Mouse (Mus musculus) hindbrain, embryonic 11.5 days (tissue): ENCODE measurements around the gene Tmem79. TPM values are rescaled to one million over a fixed set of nuclear protein-coding genes. Genes with fewer than 3 reads are reported as not detected.
"Not testable (repeated sequence)": the region's sequence is repeated elsewhere in the genome, so short reads cannot be mapped to it uniquely, and the experiment has no call there.

Experiments used
- ATAC-seq: fragments of 200-750 bp; cut with Nextera tagmentation; 2 replicates; pipeline ENCODE4 v1.8.0; 2017; ENCODE audit warnings: mild to moderate bottlenecking, moderate TSS enrichment, moderate library complexity; ENCODE audit not compliant: low FRiP score
- DNase-seq: peaks from one replicate; pipeline ENCODE4 v3.0.0-alpha.2; 2015; ENCODE audit warnings: low spot score
- H3K27ac ChIP-seq: fragments of 300-500 bp; sonication (generic); 2 replicates; pipeline ENCODE4 v1.5.1; 2014; ENCODE audit warnings: mild to moderate bottlenecking, low read depth, low read length
- H3K27me3 ChIP-seq: fragments of 300-500 bp; sonication (generic); 2 replicates; pipeline ENCODE4 v1.6.1; 2014; ENCODE audit warnings: mild to moderate bottlenecking, low read length, moderate library complexity, mixed read lengths; ENCODE audit not compliant: control insufficient read depth, insufficient read depth
- H3K36me3 ChIP-seq: fragments of 300-500 bp; sonication (generic); 2 replicates; pipeline ENCODE4 v1.6.1; 2014; ENCODE audit warnings: mild to moderate bottlenecking, low read length, moderate library complexity, mixed read lengths; ENCODE audit not compliant: control insufficient read depth, insufficient read depth
- H3K4me1 ChIP-seq: fragments of 300-500 bp; sonication (generic); replicated peaks from 2 replicates; pipeline ENCODE4 v1.6.1; 2014; ENCODE audit warnings: low read length, mixed read lengths; ENCODE audit not compliant: control insufficient read depth, insufficient read depth
- H3K4me2 ChIP-seq: fragments of 300-500 bp; sonication (generic); replicated peaks from 2 replicates; pipeline ENCODE4 v1.6.1; 2014; ENCODE audit warnings: mild to moderate bottlenecking, low read depth, low read length
- H3K4me3 ChIP-seq: fragments of 300-500 bp; sonication (generic); 2 replicates; pipeline ENCODE4 v1.5.1; 2014; ENCODE audit warnings: low read depth, low read length
- H3K9ac ChIP-seq: fragments of 300-500 bp; sonication (generic); 2 replicates; pipeline ENCODE4 v1.6.1; 2014; ENCODE audit warnings: low read depth, low read length
- H3K9me3 ChIP-seq: fragments of 300-500 bp; sonication (generic); 2 replicates; pipeline ENCODE4 v1.6.1; 2016; ENCODE audit warnings: low read length; ENCODE audit not compliant: control insufficient read depth
- WGBS: fragments of 180-500 bp; shearing (Covaris S2); extraction: QIAGEN DNeasy Blood & Tissue Kit; methylation state at CpG from one replicate; pipeline ENCODE4 v1.1.7; 2014; 5-methylcytosine and 5-hydroxymethylcytosine counted together
- polyA plus RNA-seq: library from polyadenylated mRNA; unstranded; fragments of >200 nt; fragmentation: Nextera tagmentation; extraction: Ambion mirVana; gene quantifications from 2 replicates; pipeline ENCODE4 v1.2.1, GENCODE M21; 2014

Tmem79 gene
- polyA plus RNA-seq: 1.7 TPM in 2 replicates

DNA sequence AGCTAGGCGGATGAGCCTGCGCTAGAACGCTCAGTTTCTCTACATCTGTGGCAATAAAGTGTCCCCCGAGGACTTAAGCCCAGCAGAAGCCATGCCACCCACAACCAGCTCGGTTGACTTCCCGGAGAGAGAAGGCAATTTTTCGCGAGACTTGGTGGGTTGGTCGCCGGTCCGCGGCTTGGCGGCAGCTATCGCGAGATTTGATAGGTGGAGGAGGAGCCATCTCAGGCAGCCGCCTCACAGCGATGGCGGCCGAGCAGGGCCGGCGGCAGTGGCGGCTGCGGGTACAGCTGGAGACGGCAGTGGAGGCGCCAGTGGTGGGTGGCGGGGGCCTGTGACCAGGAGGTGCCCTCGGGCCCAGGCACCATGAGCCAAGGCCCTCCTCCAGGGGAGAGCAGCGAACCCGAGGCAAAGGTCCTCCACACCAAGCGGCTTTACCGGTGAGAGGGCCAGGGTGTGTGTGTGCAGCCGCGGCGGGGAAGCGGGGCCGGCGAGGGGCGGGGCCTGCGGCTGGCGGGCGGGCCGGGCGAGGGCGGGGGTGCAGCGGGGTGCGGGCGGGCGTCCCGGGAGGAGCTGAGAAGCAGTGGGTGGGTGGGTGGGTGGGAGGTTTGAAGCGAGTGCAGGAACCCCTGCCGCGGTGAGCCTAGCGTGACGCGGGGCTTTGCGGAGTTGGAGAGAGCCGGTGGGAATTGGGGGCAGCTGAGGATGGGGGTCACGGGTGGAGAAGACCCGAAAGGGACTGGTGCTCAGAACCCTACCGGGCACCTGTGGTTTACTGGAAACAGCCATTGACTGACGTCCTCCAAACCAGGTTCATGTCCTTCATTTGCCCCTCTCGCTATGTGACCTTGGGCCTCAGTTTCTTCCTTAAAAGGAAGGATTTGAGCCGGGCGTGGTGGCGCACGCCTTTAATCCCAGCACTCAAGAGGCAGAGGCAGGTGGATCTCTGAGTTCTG lies at the start of gene Tmem79, which contains the start of gene Smg5:
Gene Tmem79, minus strand, starts transcription at position 91 of the 956 bp plus-strand sequence.
Gene Smg5, plus strand, starts transcription at position 203 of the 956 bp plus-strand sequence.
- H3K27ac ChIP-seq: peak within 1 kb of the TSS; percentile 87
- H3K27me3 ChIP-seq: no peaks in the 10 kb centered on the region
- peak within 1 kb of the TSS; percentile 82 for H3K4me3 ChIP-seq
- peaks cover 8% of the 10 kb centered on the region; the same call in 1 of the 2 replicates for H3K4me1 ChIP-seq
- H3K9ac ChIP-seq: peak within 1 kb of the TSS; percentile 94
- no peaks in the 10 kb centered on the region for H3K36me3 ChIP-seq
- peak within 1 kb of the TSS; percentile 53 for H3K4me2 ChIP-seq
- no peaks in the 10 kb centered on the region for H3K9me3 ChIP-seq
- 3% methylated on average over 58 of the region's 66 CpGs for WGBS
- peak; percentile 92 for ATAC-seq
- DNase-seq: peak; percentile 95

GRCm38 (mm10) chr3:88384364-88384763 lies 48.4 kb upstream of the Tmem79 start, which contains the start of gene Bglap:
Gene Bglap, minus strand, starts transcription at chr3:88384464.
- WGBS: 84% methylated on average over 5 of the region's 5 CpGs
- Histone ChIP-seq H3K4me3 (no peak within 1 kb of the TSS), H3K36me3 (no peaks in the 10 kb centered on the region), H3K9me3 (no peaks in the 10 kb centered on the region), H3K4me1 (no peaks in the 10 kb centered on the region), H3K9ac (no peak within 1 kb of the TSS), H3K4me2 (no peak within 1 kb of the TSS), H3K27me3 (no peaks in the 10 kb centered on the region), H3K27ac (no peak within 1 kb of the TSS)
- no peak for DNase-seq
- no peak for ATAC-seq

- ATAC-seq: 0 out of 2 replicates have a peak, but pooled peaks have one; percentile 26
- not testable (repeated sequence) for H3K4me2 ChIP-seq
- WGBS: 36% methylated on average over 1 of the region's 7 CpGs
These were observed 46.4 kb upstream of the Tmem79 start for GRCm38 (mm10) chr3:88382383-88382782.

GRCm38 (mm10) chr3:88381389-88382315 lies 45.7 kb upstream of the Tmem79 start:
- Histone ChIP-seq H3K9ac (peak overlapping the region; percentile 34), H3K4me2 (peak overlapping the region; percentile 35), H3K4me3 (0 out of 2 replicates have a peak overlapping the region, but pooled peaks have one; percentile 16)
- not testable (repeated sequence) for H3K27me3 ChIP-seq, H3K36me3 ChIP-seq, H3K4me1 ChIP-seq, H3K9me3 ChIP-seq, H3K27ac ChIP-seq
- DNase-seq (peak; percentile 79), ATAC-seq (peak; percentile 91)
- 7% methylated on average over 17 of the region's 22 CpGs for WGBS

More at GRCm38 (mm10) chr3:88382383-88382782, 46.4 kb upstream of the Tmem79 start:
- H3K4me1 ChIP-seq, H3K36me3 ChIP-seq, H3K27me3 ChIP-seq, H3K9ac ChIP-seq, H3K4me3 ChIP-seq, H3K27ac ChIP-seq, DNase-seq, H3K9me3 ChIP-seq: not testable (repeated sequence)

GRCm38 (mm10) chr3:88378599-88378998 lies 42.7 kb upstream of the Tmem79 start, which contains the start of gene Bglap2:
Gene Bglap2, minus strand, starts transcription at chr3:88378699.
- not testable (repeated sequence) for H3K4me3 ChIP-seq, H3K36me3 ChIP-seq, H3K27me3 ChIP-seq, H3K9me3 ChIP-seq, DNase-seq, H3K4me1 ChIP-seq, ATAC-seq, H3K4me2 ChIP-seq, H3K27ac ChIP-seq, H3K9ac ChIP-seq
- WGBS: 79% methylated on average over 4 of the region's 5 CpGs

- not testable (repeated sequence) for H3K4me3 ChIP-seq, H3K9me3 ChIP-seq, H3K27me3 ChIP-seq, H3K36me3 ChIP-seq, H3K9ac ChIP-seq, H3K4me1 ChIP-seq, DNase-seq, H3K4me2 ChIP-seq
- WGBS: 16% methylated on average over 5 of the region's 7 CpGs
- 0 out of 2 replicates have a peak overlapping the region, but pooled peaks have one; percentile 51 for H3K27ac ChIP-seq
- ATAC-seq: 0 out of 2 replicates have a peak, but pooled peaks have one; percentile 28
These were observed 40.7 kb upstream of the Tmem79 start for GRCm38 (mm10) chr3:88376644-88377043.

- ATAC-seq (peak; percentile 90), DNase-seq (peak; percentile 67)
- not testable (repeated sequence) for H3K4me3 ChIP-seq, H3K36me3 ChIP-seq, H3K4me1 ChIP-seq, H3K9me3 ChIP-seq, H3K27me3 ChIP-seq
- 0 out of 2 replicates have a peak overlapping the region, but pooled peaks have one; percentile 51 for H3K27ac ChIP-seq
- H3K9ac ChIP-seq: peak overlapping the region; percentile 37; the same call in 1 of the 2 replicates
- peak overlapping the region; percentile 11 for H3K4me2 ChIP-seq
- 10% methylated on average over 16 of the region's 19 CpGs for WGBS
These were observed 40.0 kb upstream of the Tmem79 start for GRCm38 (mm10) chr3:88375750-88376626.
